Mouse (Mus musculus) frontal cortex, postnatal 10 days (tissue): ENCODE results near the gene Acer1.
"Not testable (repeated sequence)": the region's sequence is repeated elsewhere in the genome, so short reads cannot be mapped to it uniquely, and the experiment has no call there.

ENCODE experiments used
- DNase-seq, 2 experiments: peaks; one replicate each; pipeline ENCODE4 v3.0.0; 2022; ENCODE audit warnings: low spot score in 2 of 2, mixed read lengths in 1 of 2

Acer1 gene

DNA sequence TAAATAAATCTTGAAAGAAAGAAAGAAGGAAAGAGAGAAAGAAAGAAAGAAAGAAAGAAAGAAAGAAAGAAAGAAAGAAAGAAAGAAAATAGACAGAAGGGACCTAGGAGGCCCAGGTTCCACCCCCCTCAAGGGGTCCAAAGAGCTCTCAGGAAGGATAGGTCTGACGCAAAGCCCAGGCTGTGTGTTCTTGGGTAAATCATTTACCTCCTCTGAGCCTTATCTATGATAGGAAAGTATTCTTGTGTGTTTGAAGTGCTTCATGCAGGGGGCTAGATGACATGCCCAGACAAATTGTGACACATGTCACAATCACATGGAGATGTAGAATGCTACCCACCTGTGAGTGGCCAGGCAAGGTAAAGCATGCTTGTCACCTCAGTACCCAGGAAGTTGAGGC lies 29.3 kb downstream of the Acer1 start:
- DNase-seq: no peak

DNA sequence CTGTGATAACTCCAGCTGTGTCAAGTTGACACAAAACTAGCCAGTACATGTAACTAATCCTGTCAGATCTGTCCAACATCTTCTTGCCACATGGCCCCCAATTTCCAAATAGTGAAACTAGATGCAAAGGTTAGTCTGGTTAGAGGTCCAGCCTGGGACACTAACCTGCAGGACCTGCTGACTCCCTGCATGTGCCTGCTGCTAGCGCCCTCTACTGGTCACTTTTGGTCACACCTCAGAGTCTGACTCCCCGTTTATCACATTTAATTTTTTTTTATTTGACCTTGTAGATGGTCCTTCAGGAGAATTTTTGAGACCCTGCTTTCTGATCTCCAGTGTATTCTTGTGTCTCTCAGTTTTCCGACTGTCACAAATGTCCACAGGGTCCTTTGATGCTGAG lies 31.0 kb downstream of the Acer1 start:
- no peak for DNase-seq

DNA sequence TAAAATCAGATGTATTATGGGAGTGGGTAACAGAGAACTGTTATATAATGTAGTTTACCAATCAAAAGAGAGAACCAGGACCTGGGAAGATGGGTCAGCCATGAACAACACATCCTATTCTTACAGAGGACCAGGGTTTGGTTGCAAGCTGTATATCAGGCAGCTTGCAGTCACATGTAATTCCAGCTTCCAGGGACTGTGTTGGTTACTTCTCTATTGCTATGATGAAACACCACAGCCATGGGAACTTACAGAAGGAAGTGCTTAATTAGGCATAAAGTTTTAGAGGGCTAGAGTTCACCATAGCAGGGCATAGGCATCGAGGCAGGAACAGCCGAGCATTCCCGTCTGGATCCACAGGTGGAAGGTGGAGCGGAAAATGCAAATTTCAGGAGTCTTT lies 43.2 kb downstream of the Acer1 start:
- no peak for DNase-seq

- no peak for DNase-seq
Measured at GRCm38 (mm10) chr17:56936731-56937130, 45.2 kb downstream of the Acer1 start.

GRCm38 (mm10) chr17:56935363-56936131 lies 46.4 kb downstream of the Acer1 start, which contains the start of gene Mllt1:
TSS of gene Mllt1 (minus strand) at chr17:56935415.
- peak; percentile 97 to 99 for DNase-seq

GRCm38 (mm10) chr17:56934545-56935330 lies 47.2 kb downstream of the Acer1 start:
- DNase-seq: peak in 1 of 2 experiments; percentile 53

DNA sequence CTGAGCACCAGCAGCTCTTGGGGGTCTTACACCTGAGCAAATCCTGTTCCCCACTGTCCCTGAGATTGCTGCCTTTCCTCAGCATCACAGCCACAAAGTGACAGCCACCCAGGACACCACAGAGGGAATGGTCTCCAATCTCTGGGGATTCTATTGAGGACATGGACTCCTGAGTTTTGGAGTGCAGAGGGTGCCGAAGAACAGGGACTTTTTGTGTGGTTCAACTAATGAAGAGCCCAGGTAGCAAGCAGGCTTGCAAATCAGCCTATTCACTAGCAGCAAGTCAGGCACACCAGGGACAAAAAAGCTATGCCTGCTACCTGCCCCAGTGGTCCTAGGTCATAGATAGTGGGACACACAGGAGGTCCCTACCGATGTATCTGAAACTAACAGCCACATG lies 48.5 kb downstream of the Acer1 start:
- no peak for DNase-seq

GRCm38 (mm10) chr17:56930026-56930425 lies 51.9 kb downstream of the Acer1 start:
- no peak for DNase-seq

- DNase-seq: no peak
Measured at GRCm38 (mm10) chr17:56929530-56929929, 52.4 kb downstream of the Acer1 start.

DNA sequence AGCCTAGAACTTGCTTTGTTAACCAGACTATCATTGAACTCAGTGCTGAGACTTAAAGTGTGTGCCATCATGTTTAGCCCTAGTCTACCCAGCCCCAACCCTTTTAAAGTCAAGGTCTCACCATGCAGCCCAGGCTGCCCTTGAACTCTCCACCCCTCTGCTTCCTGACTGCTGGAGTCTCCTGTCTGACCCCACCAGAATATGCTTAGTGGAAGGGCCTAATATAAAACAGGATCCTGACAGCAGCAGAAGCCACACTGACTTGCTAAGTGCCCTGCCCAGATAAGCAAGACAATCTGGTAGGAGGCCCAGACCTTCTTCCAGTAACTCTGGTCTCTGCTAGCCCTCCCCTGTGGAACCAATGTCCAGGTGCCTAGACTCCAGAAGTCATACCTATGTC lies 52.8 kb downstream of the Acer1 start:
- DNase-seq: no peak

DNA sequence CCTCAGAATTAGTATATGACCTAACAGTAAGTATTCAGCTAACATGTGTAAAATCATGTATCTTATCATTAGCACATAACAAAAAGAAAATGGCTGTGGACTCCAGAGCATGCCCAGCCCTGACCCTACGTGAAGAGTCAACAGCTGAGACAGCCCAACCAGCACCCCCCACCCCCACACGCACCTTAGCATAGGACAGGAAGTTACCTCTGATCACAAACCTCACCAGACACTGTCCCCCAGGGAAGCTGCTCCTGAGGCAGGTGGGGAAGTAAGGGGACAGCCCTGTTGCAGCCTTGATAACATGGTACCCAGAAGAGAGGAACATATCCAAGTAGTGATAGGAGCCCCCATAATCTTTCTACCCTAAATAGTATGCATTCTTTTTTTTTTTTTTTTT lies 55.9 kb downstream of the Acer1 start:
- DNase-seq: no peak

- no peak for DNase-seq
Measured at GRCm38 (mm10) chr17:56919725-56920124, 62.2 kb downstream of the Acer1 start.

DNA sequence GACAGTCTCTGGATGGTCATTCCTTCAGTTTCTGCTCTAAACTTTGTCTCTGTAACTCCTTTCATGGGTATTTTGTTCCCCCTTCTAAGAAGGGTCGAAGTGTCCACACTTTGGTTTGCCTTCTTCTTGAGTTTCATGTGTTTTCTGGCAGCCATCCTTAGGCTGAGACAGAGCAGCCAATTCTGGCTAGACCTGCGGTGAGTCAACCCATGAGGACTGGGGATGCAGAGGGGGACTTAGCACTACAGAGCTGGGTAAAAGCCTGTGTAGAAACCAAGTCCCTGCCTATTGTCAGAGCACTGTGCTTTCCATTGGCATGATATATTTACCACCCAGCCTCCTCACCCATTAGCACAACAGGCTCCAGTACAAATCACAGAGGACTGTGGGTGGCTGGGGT lies 64.8 kb downstream of the Acer1 start:
- no peak for DNase-seq

DNA sequence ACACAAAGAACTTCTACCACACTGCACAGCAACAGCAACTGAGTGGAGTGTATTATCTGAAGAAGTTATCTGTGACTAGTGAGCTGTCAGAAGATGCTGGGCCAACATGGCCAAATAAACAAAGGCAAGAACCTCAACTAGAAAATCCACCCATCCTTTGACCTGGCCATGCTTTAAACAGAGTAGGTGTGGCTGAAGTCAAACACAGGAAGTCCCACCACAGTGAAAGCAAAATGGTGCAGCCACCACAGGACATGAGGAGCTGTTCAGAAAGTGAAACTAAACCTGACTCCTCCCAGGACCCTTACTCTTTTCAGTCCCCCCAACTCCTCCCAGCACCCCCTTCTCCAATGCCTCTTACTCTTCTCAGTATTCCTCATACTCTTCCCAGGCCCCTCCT lies 68.5 kb downstream of the Acer1 start:
- no peak for DNase-seq

DNA sequence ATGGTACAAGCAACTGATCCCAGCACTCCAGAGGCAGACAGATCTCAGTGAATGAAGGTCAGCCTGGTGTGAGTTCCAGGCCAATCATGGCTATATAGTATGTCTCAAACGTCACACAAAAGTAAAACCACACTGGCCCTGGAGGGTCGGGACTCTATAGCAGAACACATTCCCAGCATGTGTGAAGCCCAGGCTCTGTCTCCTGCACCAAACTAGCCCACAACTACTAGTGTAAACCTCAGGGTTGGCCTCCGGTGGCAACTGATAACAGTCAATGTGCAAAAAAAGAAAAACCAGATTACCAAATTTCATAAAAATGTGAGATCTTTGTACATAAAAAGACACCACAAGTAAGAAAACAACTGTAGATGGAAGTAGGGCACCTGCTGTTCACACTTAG lies 68.9 kb downstream of the Acer1 start:
- DNase-seq: no peak

DNA sequence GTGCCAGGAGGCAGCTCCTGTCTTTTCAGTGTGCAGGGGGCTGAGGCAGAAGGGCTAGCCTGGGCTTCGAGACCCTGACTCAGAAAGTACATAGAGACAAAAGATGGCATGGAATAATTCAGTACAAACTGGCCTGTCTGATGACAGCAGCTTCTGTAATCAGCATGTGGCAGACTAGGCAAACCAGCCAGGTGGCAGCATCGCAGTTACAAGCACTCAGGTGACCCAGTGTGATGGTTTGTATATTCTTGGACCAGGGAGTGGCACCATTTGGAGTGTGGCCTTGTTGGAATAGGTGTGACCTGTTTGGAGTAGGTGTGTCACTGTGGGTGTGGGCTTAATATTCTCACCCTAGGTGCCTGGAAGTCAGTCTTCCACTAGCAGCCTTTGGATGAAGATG lies 72.2 kb downstream of the Acer1 start:
- not testable (repeated sequence) for DNase-seq

DNA sequence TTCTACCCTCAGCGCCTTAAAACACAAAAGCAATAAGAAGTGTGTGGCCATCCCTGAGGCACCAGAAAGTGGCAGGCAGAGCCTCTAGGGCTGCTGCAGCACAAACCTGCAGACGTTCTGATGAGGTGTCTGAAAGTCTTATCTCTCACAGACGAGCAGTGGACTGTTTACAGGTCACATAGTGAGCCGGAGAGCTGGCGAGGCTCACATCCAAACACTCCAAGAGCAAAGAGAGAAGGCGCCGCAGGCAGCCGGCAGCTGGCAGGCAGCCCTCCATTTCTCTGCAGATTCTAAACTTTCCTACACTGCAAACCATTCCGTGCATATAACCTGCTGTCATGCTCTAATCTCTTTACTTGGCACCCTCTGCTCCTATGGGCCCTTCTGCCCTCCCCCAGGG lies 74.0 kb downstream of the Acer1 start:
- DNase-seq: no peak

GRCm38 (mm10) chr17:56907096-56907495 lies 74.8 kb downstream of the Acer1 start:
- no peak for DNase-seq

DNA sequence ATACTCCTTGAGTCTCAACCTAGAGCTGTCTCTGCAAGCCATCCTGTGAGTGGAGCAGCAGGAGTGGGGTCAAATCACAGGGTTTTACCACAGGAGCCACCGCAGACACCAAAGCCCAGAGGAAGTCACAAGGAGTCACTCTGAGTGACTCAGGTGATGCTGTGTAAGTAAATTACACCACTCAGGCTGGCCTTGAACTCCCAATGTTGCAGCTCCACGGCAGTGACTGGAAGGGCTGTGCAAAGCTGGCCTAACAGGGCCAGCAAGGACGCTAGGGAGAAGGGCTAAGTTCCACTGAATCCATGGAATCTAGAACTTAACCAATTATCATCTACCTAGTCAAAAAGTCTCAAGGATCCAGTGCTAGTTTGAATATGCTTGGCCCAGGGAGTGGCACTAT lies 75.8 kb downstream of the Acer1 start:
- DNase-seq: no peak
